Mouse (Mus musculus): Measurements from ENCODE around the gene Slc25a19.
A peak's percentile ranks its signal among the peaks of the same experiment; 100 is the strongest.

Gene Slc25a19

DNA sequence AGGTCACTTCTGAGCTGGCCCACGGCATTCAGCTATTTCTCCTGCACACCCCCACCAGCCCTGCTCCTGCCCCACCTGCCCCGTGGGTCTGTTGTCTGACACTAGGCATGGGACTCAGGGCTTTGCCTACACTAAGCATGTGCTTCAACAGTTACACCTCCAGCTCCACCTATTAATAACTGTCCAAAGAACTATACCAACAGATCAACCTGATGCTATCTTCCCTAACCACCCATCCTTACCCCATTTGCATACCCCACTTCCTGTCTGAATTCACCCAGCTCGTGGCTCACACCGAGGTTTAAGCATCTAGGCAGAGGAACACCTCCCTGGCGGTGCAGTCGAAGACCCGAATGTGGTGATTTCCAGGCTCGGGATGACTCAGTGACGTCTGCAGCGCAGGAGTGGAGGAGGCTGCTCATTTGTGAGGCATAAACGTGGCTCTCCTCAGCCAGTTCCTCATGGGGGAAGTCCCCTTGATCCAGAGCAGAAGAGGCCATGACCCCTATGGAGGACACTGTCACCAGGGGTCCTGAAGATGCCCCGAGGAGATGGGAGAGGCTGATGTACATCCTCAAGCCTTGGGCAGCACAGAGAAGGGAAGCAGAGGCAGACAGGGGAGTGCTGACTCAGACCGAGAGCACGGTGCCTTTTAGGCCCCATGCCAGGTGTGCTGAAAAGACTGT, 13.0 kb upstream of the Slc25a19 start:
- DNase-seq (ENCODE audit: low spot score in 2 of 2): no peak

DNA sequence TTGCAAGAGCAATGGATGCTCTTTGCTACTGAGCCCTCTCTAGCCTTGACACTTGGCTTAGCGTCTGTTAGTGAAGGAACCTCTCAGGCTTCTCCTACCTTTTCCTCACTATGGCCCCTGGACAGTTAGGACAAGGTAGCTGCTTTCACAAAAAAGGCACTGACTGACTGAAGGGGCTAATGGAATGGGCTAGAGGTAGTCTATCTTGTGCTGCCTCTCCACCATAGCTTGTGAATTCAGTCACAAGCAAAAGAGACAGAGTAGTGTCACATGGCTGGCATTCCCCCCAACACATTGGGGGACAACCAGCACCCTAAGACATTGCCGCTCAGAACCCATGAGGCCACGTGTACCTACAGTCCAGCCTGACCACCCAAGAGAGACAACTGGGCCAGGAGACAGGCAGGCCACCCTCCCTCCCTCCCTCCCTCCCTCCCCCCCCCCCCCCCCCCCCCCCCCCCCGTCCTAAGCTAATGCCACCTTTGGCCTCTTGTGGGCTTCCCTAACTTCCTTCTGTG, 12.3 kb upstream of the Slc25a19 start:
- no peak for DNase-seq (ENCODE audit: low spot score in 2 of 2)

DNA sequence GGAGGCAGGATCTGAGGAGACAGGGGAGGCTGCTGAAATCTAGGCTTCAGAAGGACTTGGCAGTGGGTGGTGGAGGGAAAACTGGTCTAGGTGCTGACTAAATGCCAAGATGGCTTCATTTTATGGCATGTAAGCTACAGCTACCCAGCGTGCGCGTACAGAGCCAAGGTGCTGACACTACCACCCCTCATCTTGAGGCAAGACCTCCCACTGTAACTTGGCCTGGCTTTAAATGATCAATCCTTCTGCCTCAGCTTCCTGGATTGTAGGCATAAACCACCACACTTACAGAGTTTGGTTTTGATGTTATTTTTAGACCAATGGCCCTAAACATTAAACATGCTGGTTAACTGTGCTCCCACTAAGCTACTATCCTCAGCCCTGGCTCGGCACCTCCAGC, 11.4 kb upstream of the Slc25a19 start:
- DNase-seq (ENCODE audit: low spot score in 2 of 2): no peak

DNA sequence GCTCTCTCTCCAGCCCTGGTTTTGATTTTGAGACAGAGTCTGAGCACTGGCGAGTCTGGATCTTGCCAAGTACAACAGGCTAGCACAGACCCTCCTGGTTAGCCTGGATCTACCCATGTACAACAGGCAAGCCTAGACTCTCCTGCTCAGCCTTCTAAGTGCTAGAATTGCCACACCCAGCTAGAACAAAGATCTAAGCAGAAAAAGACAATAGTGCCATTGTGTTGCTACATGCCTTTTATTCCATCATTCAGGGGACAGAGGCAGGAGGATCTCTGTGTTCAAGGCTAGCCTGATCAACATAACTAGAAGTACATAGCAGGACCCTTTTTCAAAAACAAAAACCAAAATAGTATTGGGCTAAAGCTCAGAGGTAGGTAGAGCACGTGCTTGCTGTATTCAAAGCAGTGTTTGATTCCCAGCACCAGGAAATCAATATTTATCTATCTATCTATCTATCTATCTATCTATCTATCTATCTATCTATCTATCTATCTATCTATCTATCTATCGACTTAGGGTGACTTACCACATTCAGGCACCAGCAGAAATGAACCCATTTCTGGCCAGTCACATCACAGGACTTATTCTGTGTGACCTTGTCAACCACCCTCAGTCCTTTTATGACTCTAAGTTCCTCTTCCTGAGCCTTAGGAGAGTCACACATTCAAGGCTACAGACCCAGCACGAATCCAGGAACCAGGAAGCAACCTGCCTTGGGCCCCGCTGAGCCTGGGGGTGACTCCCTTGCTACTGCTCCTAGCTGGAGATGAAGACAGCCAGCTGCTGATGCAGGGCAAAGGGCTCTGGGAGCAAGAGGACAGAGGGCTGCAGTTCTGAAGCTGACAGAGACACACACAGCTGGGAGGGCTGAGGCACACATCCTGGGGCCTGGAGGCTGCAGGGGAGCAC, 10.7 kb upstream of the Slc25a19 start:
- no peak for DNase-seq (ENCODE audit: low spot score in 2 of 2)

DNA sequence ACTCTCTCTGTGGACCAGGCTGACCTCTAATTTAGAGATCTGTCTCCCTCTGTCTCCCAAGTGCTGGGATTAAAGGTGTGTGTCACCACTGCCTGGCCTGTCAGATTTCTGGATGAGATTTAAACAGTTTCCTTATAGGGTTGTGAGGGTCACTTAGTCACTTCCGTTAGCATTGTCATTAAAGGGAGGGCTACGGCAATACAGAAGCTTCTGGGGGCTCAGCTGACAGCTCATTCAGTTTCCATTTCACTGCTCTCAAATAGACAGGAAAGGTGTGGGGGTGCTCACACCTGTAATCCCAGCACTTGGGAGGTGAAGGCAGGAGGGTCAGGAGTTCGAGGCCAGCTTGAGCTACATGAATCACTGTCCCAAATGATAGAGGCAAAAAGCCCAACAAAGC, 8.9 kb upstream of the Slc25a19 start:
- no peak for DNase-seq (ENCODE audit: low spot score in 2 of 2)

DNA sequence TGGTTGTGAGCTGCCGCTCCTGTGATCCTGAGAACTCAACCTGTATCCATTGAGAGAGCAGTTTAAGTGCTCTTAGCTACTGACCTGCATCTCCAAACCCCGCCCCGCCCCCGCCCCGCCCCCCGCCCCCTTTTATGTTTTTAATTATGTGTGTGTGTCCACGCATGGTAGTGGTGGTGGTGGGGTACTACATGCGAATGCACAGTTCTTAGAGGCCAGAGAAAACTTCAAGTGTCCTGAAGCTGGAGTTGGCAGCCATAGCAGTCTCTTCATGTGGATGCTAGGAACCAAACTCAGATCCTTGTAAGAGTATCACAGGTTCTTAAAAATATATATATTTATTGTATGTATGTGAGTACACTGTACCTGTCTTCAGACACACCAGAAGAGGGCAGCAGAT, 7.4 kb upstream of the Slc25a19 start:
- DNase-seq (ENCODE audit: low spot score in 2 of 2): no peak

DNA sequence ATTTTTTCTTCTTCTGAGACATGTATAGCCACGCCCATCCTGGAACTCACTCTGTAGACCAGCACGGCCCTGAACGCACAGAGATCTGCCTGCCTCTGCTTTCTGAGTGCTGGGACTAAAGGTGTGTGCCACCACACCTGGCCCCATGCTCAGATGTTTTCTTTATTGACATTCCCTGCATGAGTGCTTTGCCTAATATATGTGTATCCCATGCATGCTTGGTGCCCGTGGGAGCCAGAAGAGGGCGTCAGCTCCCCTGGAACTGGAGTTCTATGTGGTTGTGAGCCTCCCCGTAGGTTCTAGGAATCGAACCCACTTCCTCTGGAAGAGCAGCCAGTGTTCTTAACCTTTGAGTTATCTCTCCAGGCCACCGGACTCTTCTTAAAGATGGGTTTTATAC, 6.9 kb upstream of the Slc25a19 start:
- DNase-seq (ENCODE audit: low spot score in 2 of 2): no peak

DNA sequence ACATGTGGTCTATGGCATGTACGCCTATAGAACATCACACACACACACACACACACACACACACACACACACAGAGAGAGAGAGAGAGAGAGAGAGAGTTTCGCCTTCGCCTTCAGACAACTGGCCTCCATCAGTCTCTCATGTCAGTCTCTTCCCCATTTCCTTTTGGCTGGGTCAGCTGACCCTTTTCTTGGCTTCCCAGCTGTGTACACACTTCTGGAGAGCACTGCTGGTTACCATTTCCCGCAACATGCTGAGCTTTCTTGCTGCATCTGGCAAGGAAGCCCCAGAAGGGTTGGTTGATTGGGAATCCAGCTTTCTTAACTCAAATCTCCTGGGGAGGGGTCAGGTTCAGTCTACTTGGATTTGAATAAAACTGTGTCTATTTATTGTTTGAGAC, 6.0 kb upstream of the Slc25a19 start:
- DNase-seq (ENCODE audit: low spot score in 2 of 2): no peak

DNA sequence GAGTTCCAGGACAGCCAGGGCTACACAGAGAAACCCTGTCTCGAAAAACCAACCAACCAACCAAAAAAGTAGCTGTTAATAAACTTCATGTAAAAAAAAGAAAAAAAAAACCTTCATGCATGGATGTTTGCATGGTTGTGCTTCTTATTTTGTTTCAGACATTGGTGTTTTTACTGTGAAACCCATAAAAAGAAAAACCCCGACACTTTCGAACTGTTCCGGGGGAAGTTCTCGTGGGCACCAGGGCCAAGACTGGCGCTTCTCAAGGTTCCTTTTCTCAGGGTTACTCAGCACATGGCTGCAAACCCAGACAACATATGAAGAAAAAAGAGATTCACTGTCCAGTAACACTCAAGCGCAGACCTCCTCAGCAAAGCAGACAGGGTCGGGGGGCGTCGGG, 4.8 kb upstream of the Slc25a19 start:
- DNase-seq (ENCODE audit: low spot score in 2 of 2): no peak

DNA sequence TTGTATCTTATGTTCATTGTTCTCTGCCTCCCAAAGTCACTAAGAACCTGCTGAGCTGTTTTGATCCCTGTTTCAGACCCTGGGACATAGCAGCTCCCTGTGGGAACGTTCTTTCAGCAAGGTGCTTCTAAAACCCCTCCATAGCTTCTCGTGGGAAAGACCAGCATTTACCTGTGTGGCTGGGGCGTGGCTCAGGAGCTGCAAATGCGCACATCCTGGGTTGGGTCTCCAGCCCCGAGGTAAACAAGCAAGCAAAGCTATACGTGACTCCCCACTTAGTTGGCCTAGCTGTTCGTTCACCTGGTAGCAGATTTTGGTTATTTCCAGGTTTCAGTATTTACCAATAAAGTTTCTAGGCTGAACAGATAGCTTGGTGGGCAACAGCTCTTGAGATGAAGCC, 4.2 kb upstream of the Slc25a19 start:
- DNase-seq (ENCODE audit: low spot score in 2 of 2): no peak

DNA sequence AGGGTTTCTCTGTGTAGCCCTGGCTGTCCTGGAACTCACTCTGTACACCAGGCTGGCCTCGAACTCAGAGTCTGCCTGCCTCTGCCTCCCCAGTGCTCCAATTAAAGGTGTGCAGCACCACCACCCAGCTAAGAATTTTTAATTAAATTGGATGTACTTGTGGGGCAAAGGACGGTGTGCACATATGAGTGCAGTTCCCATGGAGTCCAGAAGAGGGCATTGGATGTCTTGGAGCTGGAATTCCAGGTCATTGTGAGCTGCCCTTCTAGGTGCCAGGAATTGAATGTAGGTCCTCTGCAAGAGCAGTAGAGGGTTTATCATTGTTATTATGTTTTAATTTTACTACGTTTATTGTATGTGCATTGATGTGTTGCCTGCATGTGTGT, 3.4 kb upstream of the Slc25a19 start:
- peak in 1 of 2 experiments; percentile 31 for DNase-seq (ENCODE audit: low spot score in 2 of 2)

DNA sequence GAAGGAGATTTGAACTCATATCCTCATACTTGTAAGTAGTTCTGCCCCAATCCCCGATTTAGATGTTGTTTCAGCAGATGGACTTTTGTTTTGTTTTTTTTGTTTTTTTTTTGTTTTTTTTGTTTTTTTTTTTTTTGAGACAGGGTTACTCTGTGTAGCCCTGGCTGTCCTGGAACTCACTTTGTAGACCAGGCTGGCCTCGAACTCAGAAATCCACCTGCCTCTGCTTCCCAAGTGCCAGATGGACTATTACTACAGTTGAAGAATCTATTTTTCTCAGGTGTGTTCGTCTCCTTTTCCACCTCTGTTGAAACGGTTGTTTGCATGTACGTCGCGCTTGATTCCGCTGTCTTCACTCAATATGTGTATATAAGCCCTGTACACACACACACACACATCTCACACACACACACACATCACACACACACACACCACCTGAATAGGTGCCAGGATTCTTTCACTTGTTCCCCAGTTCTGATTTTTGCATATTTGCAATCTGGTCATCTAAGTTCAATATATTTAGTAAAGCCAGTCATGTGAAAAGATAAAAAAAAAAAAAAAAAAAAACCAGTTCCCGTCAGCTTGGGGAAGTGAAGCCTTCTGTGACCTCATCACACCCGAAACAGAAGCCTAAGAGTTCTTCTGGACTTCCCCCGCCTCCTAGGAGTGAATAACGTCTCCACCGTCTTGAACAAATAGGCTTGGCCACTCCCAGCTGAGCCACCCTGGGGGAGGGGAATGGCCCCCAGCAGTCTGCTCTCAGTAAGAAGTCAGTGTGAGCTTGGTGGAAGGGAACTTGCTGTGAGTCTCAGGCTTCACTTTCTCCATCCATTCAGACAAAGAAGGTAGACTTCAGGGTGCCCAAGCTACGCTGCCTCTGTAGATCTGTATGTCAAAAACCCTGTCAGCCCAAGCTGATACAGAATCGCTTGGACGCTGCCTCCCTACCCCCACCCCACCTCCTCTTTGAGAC, 2.7 kb upstream of the Slc25a19 start:
- DNase-seq (ENCODE audit: low spot score in 2 of 2): peak; percentile 56 to 61

DNA sequence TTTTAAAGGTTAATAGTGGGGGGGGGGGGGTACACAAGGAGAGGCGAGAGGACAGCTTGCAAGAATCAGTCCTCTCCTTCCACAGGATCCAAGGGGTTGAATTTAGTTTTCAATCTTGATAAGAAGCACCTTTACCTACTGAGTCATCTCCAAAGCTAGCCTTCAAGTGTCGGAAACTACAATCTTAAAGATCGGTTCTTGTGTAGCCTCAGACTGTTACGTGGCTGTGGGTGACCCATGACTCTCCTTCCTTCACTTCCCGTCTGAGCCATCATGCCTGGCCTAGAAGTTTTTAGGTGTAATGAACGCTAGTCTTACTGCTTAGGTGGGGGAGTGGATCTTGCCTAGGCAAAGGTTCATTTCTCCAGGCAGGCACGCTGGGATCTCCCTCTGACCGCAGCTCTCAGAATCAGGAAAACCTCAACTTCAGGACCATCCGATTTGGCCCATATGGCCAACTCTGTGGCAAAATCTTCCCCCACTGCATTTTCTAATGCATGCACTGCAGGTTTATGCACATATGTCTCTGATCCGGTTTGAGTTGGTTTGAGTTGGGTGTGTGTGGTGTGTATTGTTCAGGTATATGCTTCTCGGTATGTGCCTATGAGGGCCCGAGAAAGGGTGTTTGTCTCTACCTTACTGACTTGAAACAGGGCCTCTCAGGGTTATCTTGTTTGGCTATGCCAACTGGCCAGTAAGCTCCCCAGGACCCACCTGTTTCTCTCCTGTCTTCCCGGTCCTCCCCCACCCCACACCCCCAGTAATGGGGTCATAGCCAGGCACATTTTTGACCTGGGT, 1.8 kb upstream of the Slc25a19 start:
- no peak for DNase-seq (ENCODE audit: low spot score in 2 of 2)

DNA sequence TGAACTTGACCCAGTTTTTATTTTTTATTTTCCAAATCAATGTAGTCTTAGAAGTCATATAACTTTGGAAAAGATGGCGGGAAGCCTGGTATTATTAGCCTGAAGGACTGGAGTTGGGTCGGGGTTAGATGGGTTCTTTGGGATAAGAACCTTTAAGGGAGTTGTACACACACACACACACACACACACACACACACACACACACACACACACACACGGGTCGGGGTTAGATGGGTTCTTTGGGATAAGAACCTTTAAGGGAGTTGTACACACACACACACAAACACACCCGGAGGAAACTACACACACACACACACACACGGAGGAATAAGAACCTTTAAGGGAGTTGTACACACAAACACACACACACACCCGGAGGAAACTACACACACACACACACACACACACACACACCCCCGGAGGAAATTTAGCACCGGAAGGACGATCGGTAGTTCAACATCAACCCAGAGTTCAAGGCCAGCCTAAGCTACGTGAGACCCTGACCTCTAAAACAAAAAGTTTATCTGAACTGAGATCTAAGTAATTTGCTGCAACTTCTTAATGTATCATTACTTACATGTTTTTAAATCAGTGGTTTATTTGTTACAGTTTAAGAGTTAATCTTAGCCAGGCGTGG, 488 bp upstream of the Slc25a19 start:
- no peak for DNase-seq (ENCODE audit: low spot score in 2 of 2)

DNA sequence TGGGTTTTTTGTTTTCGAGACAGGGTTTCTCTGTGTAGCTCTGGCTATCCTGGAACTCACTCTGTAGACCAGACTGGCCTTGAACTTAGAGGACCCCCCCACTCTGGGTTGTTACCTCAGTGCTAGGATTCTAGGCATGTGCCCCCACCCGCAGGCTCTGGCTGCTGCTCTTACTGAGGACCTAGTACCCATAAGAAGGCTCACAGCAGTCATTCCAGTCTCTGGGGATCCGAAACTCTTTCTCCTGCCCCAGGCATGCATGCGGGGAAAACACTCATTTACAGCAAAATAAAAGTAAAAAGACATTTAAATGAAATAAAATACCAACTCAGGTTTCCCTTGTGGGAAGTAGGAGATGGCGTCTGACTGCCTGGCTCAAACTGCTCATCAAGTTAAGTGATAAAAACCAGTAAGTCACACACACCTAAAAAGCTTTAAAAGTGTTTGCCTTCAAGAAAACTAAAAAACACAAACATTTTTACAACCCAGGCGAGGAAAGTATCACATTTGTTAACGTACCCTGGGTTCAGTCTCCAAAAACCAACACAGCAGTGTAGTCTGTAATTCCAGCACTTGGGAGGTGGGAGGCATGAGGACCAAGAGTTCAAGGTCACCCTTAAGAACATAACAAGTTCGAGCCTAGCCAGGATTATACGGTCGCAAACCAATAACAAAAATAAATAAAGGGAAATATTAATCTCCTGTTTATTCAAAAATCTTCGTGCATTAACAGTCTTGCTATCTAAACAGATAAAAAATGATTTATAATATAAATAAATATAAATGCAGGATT, 1.1 kb downstream of the Slc25a19 start:
- DNase-seq (ENCODE audit: low spot score in 2 of 2): no peak

DNA sequence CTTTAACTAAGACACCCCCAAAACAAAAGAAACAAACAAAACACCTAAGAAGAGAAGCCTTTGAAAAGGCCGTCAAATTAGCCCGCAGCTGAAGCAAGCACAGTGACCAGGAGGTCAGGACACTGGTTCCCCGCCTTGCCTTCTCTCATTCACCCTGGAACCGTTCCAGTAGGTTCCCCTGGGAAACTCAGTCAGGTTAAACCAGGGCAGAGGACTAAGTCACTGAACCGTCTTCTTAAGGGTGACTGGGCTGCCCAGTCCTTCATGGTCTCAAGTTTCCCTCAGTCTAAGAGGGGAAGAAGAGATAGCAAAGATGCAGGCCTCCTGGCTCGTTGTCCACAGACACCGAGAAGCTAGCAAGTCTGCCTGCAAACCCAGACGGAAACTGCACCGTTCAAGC, 2.2 kb downstream of the Slc25a19 start:
- DNase-seq (ENCODE audit: low spot score in 2 of 2): no peak

DNA sequence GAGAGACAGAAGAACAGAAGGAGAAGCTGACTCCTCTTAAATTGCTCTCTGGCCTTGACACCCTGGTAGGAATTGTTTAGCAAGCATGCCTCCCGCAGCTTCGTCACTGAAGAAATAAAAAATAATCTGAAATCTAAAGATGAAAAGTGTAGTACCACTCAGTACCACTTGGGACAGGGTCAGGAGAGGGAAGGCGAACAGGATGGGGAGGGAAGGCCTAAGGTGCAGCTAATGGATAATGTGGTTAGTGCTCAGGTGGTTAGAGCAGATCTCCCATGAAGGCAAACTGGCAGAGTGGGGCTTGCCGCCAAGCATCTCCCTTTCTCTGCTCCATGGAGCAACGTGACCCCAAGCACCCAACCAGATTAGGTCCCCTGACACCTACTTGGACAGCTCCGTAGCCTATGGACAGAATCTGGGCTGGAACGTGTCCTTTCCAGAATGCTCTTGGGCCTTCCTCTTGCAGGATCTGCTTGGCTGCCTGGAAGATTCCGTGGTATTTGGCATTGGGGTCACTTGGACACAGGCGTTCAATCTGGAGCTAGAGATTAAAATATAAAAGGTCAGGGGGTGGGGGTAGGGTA, 4.5 kb downstream of the Slc25a19 start:
- DNase-seq (ENCODE audit: low spot score in 2 of 2): no peak

DNA sequence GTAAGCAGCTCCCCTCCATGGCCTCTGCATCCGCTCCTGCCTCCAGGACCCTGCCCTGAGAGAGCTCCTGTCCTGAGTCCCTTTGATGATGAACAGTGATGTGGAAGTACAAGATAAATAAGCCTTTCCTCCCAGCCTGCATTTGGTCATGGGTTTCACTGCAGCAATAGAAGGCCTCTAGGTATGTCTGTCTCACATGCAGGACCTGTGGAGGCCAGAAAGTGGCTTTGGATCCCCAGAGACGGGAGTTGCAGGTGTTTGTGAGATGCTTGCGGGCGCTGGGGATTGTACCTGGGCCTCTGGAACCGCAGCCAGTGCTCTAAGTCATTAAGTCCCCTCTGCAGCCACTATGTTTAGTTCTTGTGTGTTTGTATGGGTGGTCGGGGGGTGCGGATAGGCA, 8.1 kb downstream of the Slc25a19 start:
- DNase-seq (ENCODE audit: low spot score in 2 of 2): no peak

DNA sequence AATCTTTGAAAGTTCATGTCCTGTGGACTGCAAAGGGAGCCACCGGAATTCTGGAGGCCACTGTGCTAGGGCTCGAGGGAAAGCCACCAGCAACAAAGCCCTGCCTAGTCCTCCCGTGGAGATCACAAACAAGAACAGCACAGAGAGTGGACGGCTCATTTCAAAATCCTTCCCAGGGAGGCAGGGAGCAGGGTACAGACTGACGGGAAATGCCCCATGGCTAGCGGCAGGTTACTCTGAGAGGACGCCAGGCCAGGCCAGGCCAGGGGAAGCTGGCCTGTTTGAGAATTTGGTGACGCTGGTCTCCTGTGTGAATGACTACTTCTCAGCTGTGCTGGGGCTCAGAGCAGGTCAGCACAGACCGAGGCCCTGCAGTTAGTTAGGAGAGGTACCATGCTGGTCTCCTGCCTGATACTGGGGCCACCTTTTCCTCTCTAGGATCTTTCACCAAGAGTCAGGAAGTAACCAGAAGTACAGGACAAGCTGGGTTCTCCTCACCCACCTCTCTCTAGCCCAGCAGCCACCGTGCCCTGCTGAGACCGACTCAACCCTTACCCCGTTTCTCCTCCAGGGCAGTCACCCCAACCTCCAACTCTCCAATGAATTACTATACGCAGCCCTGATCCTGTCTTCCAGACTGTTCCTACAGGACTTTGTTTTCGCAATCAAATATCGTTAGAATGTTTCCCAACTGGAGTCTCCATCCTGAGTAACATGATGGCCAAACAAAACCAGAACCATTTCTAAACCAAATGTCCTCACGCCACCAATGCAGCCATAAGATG, 9.2 kb downstream of the Slc25a19 start:
- DNase-seq (ENCODE audit: low spot score in 2 of 2): no peak
